Mouse (Mus musculus) gastrocnemius, adult 2 months (tissue): Measurements from ENCODE around the gene Sipa1l1. TPM values are rescaled to one million over a fixed set of nuclear protein-coding genes. Genes with fewer than 3 reads are reported as not detected.
A peak's percentile ranks its signal among the peaks of the same experiment; 100 is the strongest.

Source experiments
- DNase-seq: peaks from one replicate; pipeline ENCODE4 v3.0.0; 2022
- H3K27ac ChIP-seq: fragments of 200-600 bp; 2 replicates; pipeline ENCODE4 v1.8.1; 2022; ENCODE audit warnings: mild to moderate bottlenecking
- H3K4me3 ChIP-seq: fragments of 200-600 bp; 2 replicates; pipeline ENCODE4 v1.8.1; 2022; ENCODE audit warnings: mild to moderate bottlenecking, moderate library complexity
- CTCF ChIP-seq: fragments of 200-600 bp; IDR thresholded peaks from 2 replicates; pipeline ENCODE4 v1.8.1; 2022; ENCODE audit warnings: antibody characterized with exemption, mild to moderate bottlenecking, moderate library complexity
- intact Hi-C: fragments of 180-260 bp; cut with DNase I; formaldehyde crosslinking; loops from one replicate; pipeline ENCODE4 v1.15.1; 2025
- total RNA-seq, 2 experiments: library from RNA; stranded (reverse); gene quantifications; 2 replicates each; pipeline ENCODE4 v1.2.3; 2021

The Sipa1l1 gene
- total RNA-seq, 2 experiments from 2014 or later: 7.4 to 10.6 TPM

DNA sequence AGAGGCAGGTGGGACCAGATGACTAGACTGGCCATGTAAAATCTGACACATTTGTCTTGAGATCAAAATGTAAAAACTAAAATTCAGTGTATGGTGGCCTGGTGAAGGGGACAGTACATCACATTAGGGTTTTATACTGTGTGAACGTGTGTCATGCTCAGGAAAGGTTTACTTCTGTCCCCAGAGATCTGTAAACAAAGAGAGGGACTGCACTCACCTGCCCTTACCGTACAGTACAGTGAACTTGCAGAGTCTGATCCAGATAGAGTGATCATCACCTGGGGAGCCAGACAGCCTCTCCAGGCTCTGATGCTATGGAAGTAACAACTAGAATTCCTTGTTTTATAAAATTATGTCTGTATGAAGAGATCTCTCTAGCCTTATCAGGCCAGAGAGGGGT lies 184.5 kb downstream of the Sipa1l1 start:
- intact Hi-C loops: no loop called here
- Histone ChIP-seq H3K4me3 (no peak overlapping the region), H3K27ac (no peak overlapping the region)
- DNase-seq: no peak
- TF ChIP-seq CTCF: no peak

DNA sequence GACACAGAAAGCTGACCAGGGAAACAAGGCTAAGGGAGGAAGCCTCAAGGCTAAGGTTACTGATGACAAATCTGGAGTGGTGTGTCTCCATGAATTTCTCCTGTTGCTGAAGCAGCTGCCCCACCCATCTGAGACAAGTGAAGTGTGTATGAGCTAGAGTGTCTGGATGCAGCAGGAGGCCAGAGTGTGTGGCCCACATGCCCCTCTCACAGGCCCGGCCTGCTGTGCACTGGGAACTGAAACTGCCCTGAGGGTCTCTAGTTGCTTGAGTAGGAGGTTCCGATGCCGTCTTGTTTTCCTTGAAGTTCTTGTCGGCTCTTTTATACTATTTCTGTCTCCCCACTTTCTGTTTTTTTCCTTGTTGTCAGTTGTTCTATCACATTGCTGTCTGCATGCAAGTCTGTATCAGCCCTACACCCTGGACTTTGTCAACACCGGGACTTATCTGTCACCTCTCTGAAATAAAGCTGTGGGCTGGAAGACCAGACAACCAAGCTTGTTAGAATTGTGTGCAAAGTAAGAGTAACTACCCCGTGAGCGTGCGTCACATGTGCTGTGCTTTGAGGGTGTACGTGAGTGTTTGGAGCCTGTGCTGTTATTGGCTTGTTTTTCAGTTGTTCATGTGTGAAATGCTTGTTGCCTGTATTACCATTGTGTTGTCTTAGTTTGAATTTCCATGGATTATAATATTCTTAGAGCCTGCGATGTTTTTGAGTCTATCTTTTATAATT lies 186.5 kb downstream of the Sipa1l1 start:
- no peak overlapping the region for H3K4me3 ChIP-seq
- TF ChIP-seq CTCF: no peak
- DNase-seq: no peak
- intact Hi-C loops: no loop called here
- H3K27ac ChIP-seq: no peak overlapping the region

DNA sequence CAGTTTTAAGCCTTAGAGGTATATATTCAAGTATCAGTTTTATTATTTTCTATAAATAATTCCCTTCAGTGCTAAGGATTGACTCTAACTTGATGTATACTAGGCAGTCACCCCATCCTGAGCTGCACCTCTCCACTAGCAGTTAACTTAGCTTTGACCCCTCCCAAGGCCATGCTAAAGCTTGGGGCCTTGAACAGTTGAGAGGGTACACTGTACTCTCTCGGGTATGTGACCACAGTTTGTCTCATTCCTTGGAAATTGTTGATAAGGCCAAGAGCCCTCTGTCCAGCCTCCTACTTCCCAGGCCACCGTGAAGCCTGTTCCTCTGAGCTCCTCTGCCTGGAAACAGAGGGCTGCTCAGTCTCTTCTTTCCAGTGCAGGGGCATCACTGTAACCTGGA lies 187.4 kb downstream of the Sipa1l1 start:
- H3K4me3 ChIP-seq: no peak overlapping the region
- intact Hi-C loops: no loop called here
- DNase-seq: no peak
- no peak overlapping the region for H3K27ac ChIP-seq
- TF ChIP-seq CTCF: no peak

DNA sequence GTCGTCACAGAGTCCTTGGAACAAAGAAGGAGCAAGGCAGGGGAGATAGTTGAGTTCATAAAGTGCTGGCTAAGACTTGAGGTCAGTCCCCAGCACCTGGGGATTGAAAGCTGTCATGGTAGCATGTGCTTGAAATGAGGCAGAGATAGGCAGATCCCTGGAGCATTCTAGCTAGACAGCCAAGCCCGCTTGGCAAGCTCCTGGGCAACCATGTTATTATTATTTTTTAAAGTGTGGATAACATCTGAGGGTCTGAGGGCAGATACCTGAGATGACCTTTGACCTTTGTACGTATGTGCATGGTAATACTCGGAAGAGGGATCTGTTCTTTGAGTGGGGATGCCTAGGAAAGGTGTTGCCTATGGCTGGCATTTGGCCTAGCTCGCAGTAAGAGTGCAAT lies 188.3 kb downstream of the Sipa1l1 start:
- no peak for DNase-seq
- intact Hi-C loops: no loop called here
- no peak for TF ChIP-seq CTCF
- no peak overlapping the region for H3K27ac ChIP-seq
- H3K4me3 ChIP-seq: no peak overlapping the region

DNA sequence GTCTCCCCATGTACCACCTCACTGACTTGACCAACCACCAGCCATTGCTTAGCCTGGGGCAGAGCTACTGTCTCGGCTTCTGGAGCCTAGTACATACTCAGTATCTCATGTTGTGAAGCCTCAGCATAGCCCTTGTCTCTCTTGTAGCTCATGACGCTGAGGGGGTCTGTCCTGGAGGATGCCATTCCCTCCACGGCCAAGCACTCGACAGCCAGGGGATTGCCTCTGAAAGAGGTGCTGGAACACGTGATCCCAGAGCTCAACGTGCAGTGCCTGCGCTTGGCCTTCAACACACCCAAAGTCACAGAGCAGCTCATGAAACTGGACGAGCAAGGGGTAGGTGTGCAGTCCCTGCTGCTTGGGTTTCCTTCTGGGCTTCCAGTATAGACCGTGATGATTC lies 193.7 kb downstream of the Sipa1l1 start:
- no peak overlapping the region for H3K4me3 ChIP-seq
- no peak overlapping the region for H3K27ac ChIP-seq
- TF ChIP-seq CTCF: no peak
- DNase-seq: no peak
- intact Hi-C loops: no loop called here

DNA sequence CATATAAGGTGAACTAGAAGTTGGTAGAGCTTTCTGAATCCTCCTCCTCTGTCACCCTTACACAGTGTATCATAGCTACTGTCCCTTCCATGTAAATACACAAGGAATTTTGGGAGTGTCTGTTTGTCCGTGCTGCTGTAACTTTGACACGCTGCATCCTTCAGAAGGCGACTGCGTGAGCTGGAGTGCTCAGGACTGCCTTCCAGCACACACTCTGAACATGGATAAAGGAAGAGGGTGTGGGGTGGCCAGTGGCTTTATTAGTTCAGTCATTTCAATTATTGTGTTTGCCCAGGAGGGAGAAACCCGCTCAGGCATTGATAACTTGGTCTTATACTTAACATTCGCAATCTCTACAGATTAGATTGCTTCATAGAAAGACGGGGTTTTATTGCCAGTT lies 195.1 kb downstream of the Sipa1l1 start:
- intact Hi-C loops: no loop called here

DNA sequence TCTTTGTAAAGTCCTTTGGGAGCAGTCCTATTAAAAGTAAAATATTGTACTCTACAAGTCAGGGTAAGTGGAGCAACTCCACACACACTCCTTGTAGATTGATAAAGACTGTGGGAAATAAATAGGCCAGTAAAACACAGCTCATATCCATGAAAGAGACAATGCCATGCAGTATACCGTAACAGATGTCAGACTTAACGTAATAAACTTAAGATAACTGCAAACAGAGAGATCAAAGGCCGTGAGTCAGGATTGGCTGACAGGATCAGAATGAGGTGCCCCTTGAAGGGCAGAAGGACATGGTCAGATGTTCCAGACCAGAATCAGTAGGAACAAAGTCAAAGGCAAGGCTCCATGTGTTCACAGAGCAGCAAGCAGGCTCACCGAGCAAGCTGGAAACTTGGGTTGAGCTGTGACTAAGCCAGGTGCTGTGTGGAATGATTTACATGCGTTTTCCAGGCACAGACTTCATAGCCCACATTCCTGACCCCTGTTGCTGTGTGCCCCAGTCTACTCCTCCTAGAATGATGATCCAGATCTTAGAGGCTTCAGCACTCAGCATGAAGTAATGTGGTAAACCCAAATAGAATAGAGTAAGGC lies 196.3 kb downstream of the Sipa1l1 start:
- Histone ChIP-seq H3K4me3 (no peak overlapping the region), H3K27ac (no peak overlapping the region)
- TF ChIP-seq CTCF: no peak
- no peak for DNase-seq
- intact Hi-C loops: no loop called here

More for the DNA sequence above, 195.1 kb downstream of the Sipa1l1 start:
- no peak for TF ChIP-seq CTCF
- DNase-seq: no peak
- no peak overlapping the region for H3K4me3 ChIP-seq
- H3K27ac ChIP-seq: no peak overlapping the region

DNA sequence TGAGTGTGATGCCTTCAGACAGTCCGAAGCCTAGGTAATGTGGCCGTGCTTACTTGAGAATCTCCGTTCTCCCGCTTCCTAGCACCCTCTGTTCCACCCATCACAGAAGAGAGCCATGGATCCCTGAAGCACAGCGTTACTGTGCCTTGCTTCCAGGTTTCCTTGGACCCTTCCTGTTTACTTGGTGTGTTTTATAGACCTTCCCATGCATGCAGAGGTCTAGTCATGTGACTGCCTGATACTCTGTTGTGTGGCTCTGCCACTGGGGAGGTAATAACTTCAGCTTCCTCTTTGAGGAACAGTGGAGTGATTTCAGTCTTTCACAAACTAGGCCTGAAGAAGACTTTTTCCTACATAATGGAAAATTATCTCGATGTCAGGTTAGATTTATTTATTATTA lies 197.6 kb downstream of the Sipa1l1 start:
- Histone ChIP-seq H3K4me3 (no peak overlapping the region), H3K27ac (no peak overlapping the region)
- intact Hi-C loops: no loop called here
- DNase-seq: no peak
- TF ChIP-seq CTCF: no peak

DNA sequence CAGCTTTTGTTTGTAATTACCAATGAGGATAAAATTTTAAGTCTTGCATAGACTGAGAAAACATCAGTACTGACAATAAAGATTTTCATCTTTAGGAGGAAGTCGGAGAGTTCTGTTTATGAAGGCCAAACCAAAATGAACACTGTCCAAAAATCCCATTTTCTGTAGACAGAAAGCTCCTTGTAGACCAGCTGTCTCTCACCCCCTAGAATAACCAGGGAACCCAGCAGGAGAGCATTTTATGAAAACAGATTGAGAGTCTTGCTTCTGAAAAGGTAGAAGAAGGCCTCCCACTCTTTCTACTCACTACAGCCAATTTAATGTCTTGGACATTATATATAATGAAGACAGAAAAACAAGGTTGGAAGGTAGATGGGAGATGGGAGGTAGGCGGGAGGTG lies 198.2 kb downstream of the Sipa1l1 start:
- no peak for TF ChIP-seq CTCF
- Histone ChIP-seq H3K4me3 (no peak overlapping the region), H3K27ac (no peak overlapping the region)
- no peak for DNase-seq
- intact Hi-C loops: no loop called here

DNA sequence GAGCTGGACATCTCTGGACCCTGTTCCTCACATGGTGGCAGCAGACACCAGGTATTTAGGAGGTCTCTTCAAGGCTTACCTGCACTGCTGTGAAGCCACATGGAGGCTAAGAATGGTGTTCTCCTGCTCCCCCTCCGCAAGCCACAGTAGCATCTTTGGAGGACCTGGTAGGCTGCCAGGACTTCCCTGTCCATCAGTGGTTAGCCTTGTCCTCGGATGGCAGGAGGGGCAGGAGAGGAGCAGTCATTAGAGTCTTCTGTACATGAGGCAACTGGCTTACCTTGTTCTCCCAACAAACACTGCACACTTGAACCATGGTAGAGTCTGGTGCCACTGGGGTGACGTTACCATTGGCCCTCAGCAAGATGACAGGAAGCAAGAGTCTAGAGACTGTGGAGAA lies 198.9 kb downstream of the Sipa1l1 start:
- no peak; the same call in 1 of the 2 replicates for TF ChIP-seq CTCF
- Histone ChIP-seq H3K4me3 (no peak overlapping the region), H3K27ac (no peak overlapping the region)
- no peak for DNase-seq
- intact Hi-C loops: no loop called here

DNA sequence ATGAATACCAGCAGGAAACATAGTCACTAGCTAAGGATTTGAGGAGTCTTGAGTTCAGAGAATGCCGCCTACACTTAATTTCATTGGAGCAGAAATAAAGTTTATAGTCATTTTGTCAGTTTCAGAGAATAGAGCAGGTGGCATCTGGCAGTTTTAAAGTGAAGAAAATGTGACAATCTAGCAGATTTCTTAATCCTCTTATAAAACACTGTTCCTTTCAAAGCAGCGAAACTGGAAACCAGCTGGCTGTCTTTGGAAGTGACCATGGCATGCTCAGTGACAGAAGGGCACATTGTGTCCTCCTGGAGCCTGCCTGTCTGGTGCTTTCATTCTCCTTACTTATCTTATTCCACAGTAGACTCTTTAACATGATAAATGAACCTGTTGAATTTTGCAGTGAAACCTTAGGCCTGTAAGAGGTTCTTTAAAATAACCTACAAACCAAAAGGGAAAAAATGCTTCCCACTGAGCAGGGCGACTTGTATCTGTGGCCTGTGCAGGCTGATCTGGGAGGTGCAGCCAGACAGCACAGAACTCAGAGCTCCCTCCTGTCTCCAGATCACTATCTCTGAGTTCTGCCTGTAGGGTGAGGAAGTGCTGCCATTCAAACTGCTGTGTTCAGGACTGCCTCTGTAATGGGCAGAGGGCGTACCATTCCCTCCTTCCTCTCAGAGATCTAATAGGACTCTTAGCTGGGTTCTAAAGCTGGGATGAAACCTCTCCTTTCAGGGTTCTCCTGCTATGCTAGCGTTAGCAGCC lies 200.5 kb downstream of the Sipa1l1 start:
- no peak for TF ChIP-seq CTCF
- Histone ChIP-seq H3K4me3 (no peak overlapping the region), H3K27ac (peak overlapping the region; percentile 20; the same call in 1 of the 2 replicates)
- intact Hi-C loops: no loop called here
- no peak for DNase-seq

DNA sequence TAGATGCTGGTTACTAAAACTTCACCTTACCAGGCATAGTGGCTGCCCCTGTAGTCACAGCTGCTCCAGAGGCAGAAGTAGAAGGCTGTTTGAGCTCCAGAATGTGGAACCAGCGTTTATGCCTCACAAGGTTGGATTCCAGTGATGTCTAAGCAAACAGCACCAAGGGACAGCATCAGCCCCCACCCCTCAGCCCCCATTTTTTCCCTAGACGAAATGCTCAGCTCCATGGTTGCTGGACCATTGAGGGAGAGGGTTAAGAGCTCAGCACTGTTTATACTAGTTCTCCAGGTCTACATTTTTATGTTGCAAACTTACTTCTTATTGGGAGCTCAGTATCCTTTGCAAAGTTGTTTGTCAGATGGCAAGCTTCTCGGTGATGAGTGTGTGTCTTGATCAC lies 202.1 kb downstream of the Sipa1l1 start:
- intact Hi-C loops: no loop called here
- H3K4me3 ChIP-seq: no peak overlapping the region
- DNase-seq: no peak
- H3K27ac ChIP-seq: no peak overlapping the region
- no peak for TF ChIP-seq CTCF

DNA sequence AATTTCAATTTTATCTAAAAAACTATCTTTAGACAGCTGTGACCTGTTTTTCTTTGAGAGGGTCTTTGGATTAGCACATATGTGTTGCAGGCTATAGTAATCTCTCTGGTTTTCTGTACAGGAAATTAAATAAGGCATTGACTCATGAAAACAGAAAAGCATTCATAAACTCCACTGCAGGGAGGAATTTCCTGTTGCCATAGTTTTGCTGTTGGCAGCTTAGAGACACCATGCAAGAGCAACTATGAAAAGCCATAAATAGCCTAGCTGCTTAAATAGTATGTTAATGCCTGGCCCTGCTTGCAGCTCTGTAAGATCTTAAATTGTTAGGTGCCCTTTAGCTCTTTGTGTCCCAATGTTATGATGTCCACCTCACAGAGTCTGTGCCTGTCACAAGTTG lies 204.9 kb downstream of the Sipa1l1 start:
- no peak for TF ChIP-seq CTCF
- Histone ChIP-seq H3K27ac (peak overlapping the region; percentile 38; the same call in 1 of the 2 replicates), H3K4me3 (no peak overlapping the region)
- DNase-seq: no peak
- intact Hi-C loops: no loop called here

DNA sequence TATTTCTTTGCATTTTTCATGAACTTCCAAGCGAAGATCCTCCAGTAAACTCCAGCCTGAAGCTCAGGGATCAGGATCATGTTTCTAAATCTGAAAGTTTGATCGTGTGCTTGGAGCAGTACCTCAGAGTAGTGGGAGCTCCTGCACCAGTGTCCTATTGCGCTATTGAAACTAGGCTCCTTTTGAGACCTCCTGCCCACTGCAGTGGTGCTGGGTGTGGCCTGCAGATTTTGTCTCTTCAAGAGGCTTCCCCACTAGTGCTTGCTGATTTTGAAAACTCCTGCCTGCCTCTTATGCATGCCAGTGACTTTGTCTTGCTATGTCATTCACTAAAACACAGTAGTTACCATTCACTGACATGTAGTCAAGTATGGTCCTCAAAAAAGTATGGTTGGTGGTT lies 213.8 kb downstream of the Sipa1l1 start:
- DNase-seq: no peak
- Histone ChIP-seq H3K4me3 (no peak overlapping the region), H3K27ac (no peak overlapping the region)
- no peak for TF ChIP-seq CTCF
- intact Hi-C loops: no loop called here
